Mouse (Mus musculus): ENCODE data around the gene Gtf2ird2. TPM values are rescaled to one million over a fixed set of nuclear protein-coding genes. Genes with fewer than 3 reads are reported as not detected.

The Gtf2ird2 gene
- polyA plus RNA-seq, 1 experiment from 2014 or later = 7.4 TPM

GRCm38 (mm10) chr5:134176169-134176881, 7.5 kb upstream of the Gtf2ird2 start, which contains the start of gene Rcc1l:
TSS of gene Rcc1l (minus strand) at chr5:134176774.
- H3K4me1 ChIP-seq (ENCODE audit: control insufficient read depth, insufficient read depth, low read length) = peaks cover 3% of the 10 kb centered on the region; the same call in 1 of the 2 replicates
- no peaks in the 10 kb centered on the region for H3K27me3 ChIP-seq (ENCODE audit: control insufficient read depth, insufficient read depth, low read length)
- peak within 1 kb of the TSS; percentile 81 for H3K9ac ChIP-seq (ENCODE audit: low read length)
- H3K27ac ChIP-seq (ENCODE audit: low read depth, low read length) = peak within 1 kb of the TSS; percentile 42; the same call in 1 of the 2 replicates
- WGBS = under 1% methylated on average over 62 of the region's 72 CpGs
- H3K36me3 ChIP-seq (ENCODE audit: control insufficient read depth, insufficient read depth, low read length) = no peaks in the 10 kb centered on the region
- no peaks in the 10 kb centered on the region for H3K9me3 ChIP-seq (ENCODE audit: control insufficient read depth, low read length)
- H3K4me2 ChIP-seq = peak within 1 kb of the TSS; percentile 85
- ATAC-seq (ENCODE audit: low FRiP score) = peak; percentile 93
- peak; percentile 97 for DNase-seq (ENCODE audit: low spot score, missing footprints)
- peak within 1 kb of the TSS; percentile 93 for H3K4me3 ChIP-seq (ENCODE audit: low read depth, low read length)

- H3K27ac ChIP-seq (ENCODE audit: low read depth, low read length) = no peak overlapping the region
- no peak for DNase-seq (ENCODE audit: low spot score, missing footprints)
- 82% methylated on average over 7 of the region's 7 CpGs for WGBS
Observed at GRCm38 (mm10) chr5:134178536-134178935, 5.3 kb upstream of the Gtf2ird2 start.

GRCm38 (mm10) chr5:134179871-134180270, 3.9 kb upstream of the Gtf2ird2 start:
- Histone ChIP-seq H3K9me3 (ENCODE audit: control insufficient read depth, low read length) (no peaks in the 10 kb centered on the region), H3K4me1 (ENCODE audit: control insufficient read depth, insufficient read depth, low read length) (peaks cover 13% of the 10 kb centered on the region; the same call in 1 of the 2 replicates), H3K27ac (ENCODE audit: low read depth, low read length) (no peak overlapping the region), H3K27me3 (ENCODE audit: control insufficient read depth, insufficient read depth, low read length) (no peaks in the 10 kb centered on the region), H3K4me2 (no peak overlapping the region), H3K4me3 (ENCODE audit: low read depth, low read length) (no peak overlapping the region), H3K9ac (ENCODE audit: low read length) (no peak overlapping the region), H3K36me3 (ENCODE audit: control insufficient read depth, insufficient read depth, low read length) (no peaks in the 10 kb centered on the region)
- no peak for ATAC-seq (ENCODE audit: low FRiP score)
- DNase-seq (ENCODE audit: low spot score, missing footprints) = peak; percentile 95
- WGBS = 28% methylated on average over 7 of the region's 7 CpGs

More at GRCm38 (mm10) chr5:134178536-134178935, 5.3 kb upstream of the Gtf2ird2 start:
- Histone ChIP-seq H3K4me3 (ENCODE audit: low read depth, low read length) (no peak overlapping the region), H3K9me3 (ENCODE audit: control insufficient read depth, low read length) (no peaks in the 10 kb centered on the region), H3K4me2 (no peak overlapping the region), H3K27me3 (ENCODE audit: control insufficient read depth, insufficient read depth, low read length) (no peaks in the 10 kb centered on the region), H3K4me1 (ENCODE audit: control insufficient read depth, insufficient read depth, low read length) (peaks cover 13% of the 10 kb centered on the region; the same call in 1 of the 2 replicates), H3K9ac (ENCODE audit: low read length) (no peak overlapping the region), H3K36me3 (ENCODE audit: control insufficient read depth, insufficient read depth, low read length) (no peaks in the 10 kb centered on the region)
- ATAC-seq (ENCODE audit: low FRiP score) = no peak

- H3K9me3 ChIP-seq (ENCODE audit: control insufficient read depth, low read length) = no peaks in the 10 kb centered on the region
- ATAC-seq (ENCODE audit: low FRiP score) (no peak), DNase-seq (ENCODE audit: low spot score, missing footprints) (no peak)
- H3K36me3 ChIP-seq (ENCODE audit: control insufficient read depth, insufficient read depth, low read length) = no peaks in the 10 kb centered on the region
- H3K4me1 ChIP-seq (ENCODE audit: control insufficient read depth, insufficient read depth, low read length) = peaks cover 10% of the 10 kb centered on the region; the same call in 1 of the 2 replicates
- WGBS = 76% methylated on average over 3 of the region's 3 CpGs
- H3K9ac ChIP-seq (ENCODE audit: low read length) = no peak overlapping the region
- no peak overlapping the region for H3K4me2 ChIP-seq
- no peak overlapping the region for H3K4me3 ChIP-seq (ENCODE audit: low read depth, low read length)
- H3K27ac ChIP-seq (ENCODE audit: low read depth, low read length) = no peak overlapping the region
- H3K27me3 ChIP-seq (ENCODE audit: control insufficient read depth, insufficient read depth, low read length) = no peaks in the 10 kb centered on the region
Observed at GRCm38 (mm10) chr5:134182172-134182571, 1.6 kb upstream of the Gtf2ird2 start.

GRCm38 (mm10) chr5:134182735-134183134, 1.1 kb upstream of the Gtf2ird2 start:
- peaks cover 10% of the 10 kb centered on the region; the same call in 1 of the 2 replicates for H3K4me1 ChIP-seq (ENCODE audit: control insufficient read depth, insufficient read depth, low read length)
- 66% methylated on average over 4 of the region's 4 CpGs for WGBS
- peak overlapping the region; percentile 93; the same call in 1 of the 2 replicates for H3K9ac ChIP-seq (ENCODE audit: low read length)
- H3K27me3 ChIP-seq (ENCODE audit: control insufficient read depth, insufficient read depth, low read length) = no peaks in the 10 kb centered on the region
- no peak overlapping the region for H3K27ac ChIP-seq (ENCODE audit: low read depth, low read length)
- H3K36me3 ChIP-seq (ENCODE audit: control insufficient read depth, insufficient read depth, low read length) = no peaks in the 10 kb centered on the region
- H3K4me2 ChIP-seq = peak overlapping the region; percentile 47
- peak overlapping the region; percentile 74 for H3K4me3 ChIP-seq (ENCODE audit: low read depth, low read length)
- DNase-seq (ENCODE audit: low spot score, missing footprints) = no peak
- H3K9me3 ChIP-seq (ENCODE audit: control insufficient read depth, low read length) = no peaks in the 10 kb centered on the region
- no peak for ATAC-seq (ENCODE audit: low FRiP score)

- 0 out of 2 replicates have a peak overlapping the region, but pooled peaks have one; percentile 86 for H3K27ac ChIP-seq (ENCODE audit: low read depth, low read length)
- no peaks in the 10 kb centered on the region for H3K36me3 ChIP-seq (ENCODE audit: control insufficient read depth, insufficient read depth, low read length)
- peaks cover 10% of the 10 kb centered on the region; the same call in 1 of the 2 replicates for H3K4me1 ChIP-seq (ENCODE audit: control insufficient read depth, insufficient read depth, low read length)
- no peak for DNase-seq (ENCODE audit: low spot score, missing footprints)
- no peak for ATAC-seq (ENCODE audit: low FRiP score)
- no peaks in the 10 kb centered on the region for H3K27me3 ChIP-seq (ENCODE audit: control insufficient read depth, insufficient read depth, low read length)
- H3K9ac ChIP-seq (ENCODE audit: low read length) = peak overlapping the region; percentile 93
- peak overlapping the region; percentile 47 for H3K4me2 ChIP-seq
- H3K9me3 ChIP-seq (ENCODE audit: control insufficient read depth, low read length) = no peaks in the 10 kb centered on the region
- peak overlapping the region; percentile 74 for H3K4me3 ChIP-seq (ENCODE audit: low read depth, low read length)
- WGBS = 60% methylated on average over 7 of the region's 7 CpGs
Observed at GRCm38 (mm10) chr5:134183162-134183561, 657 bp upstream of the Gtf2ird2 start.

- ATAC-seq (ENCODE audit: low FRiP score) = no peak
- no peaks in the 10 kb centered on the region for H3K27me3 ChIP-seq (ENCODE audit: control insufficient read depth, insufficient read depth, low read length)
- WGBS = 94% methylated on average over 3 of the region's 3 CpGs
Observed at GRCm38 (mm10) chr5:134186059-134186458, 2.2 kb downstream of the Gtf2ird2 start.

GRCm38 (mm10) chr5:134186961-134187731, 3.3 kb downstream of the Gtf2ird2 start:
- H3K27ac ChIP-seq (ENCODE audit: low read depth, low read length) = no peak overlapping the region

More at GRCm38 (mm10) chr5:134186059-134186458, 2.2 kb downstream of the Gtf2ird2 start:
- no peaks in the 10 kb centered on the region for H3K36me3 ChIP-seq (ENCODE audit: control insufficient read depth, insufficient read depth, low read length)
- H3K9me3 ChIP-seq (ENCODE audit: control insufficient read depth, low read length) = no peaks in the 10 kb centered on the region
- H3K4me3 ChIP-seq (ENCODE audit: low read depth, low read length) = no peak overlapping the region
- DNase-seq (ENCODE audit: low spot score, missing footprints) = no peak
- no peak overlapping the region for H3K27ac ChIP-seq (ENCODE audit: low read depth, low read length)
- no peak overlapping the region for H3K9ac ChIP-seq (ENCODE audit: low read length)
- H3K4me2 ChIP-seq = no peak overlapping the region
- H3K4me1 ChIP-seq (ENCODE audit: control insufficient read depth, insufficient read depth, low read length) = peaks cover 10% of the 10 kb centered on the region; the same call in 1 of the 2 replicates

More at GRCm38 (mm10) chr5:134186961-134187731, 3.3 kb downstream of the Gtf2ird2 start:
- Histone ChIP-seq H3K4me2 (no peak overlapping the region), H3K9me3 (ENCODE audit: control insufficient read depth, low read length) (no peaks in the 10 kb centered on the region), H3K4me3 (ENCODE audit: low read depth, low read length) (no peak overlapping the region), H3K27me3 (ENCODE audit: control insufficient read depth, insufficient read depth, low read length) (no peaks in the 10 kb centered on the region), H3K9ac (ENCODE audit: low read length) (no peak overlapping the region), H3K4me1 (ENCODE audit: control insufficient read depth, insufficient read depth, low read length) (peaks cover 10% of the 10 kb centered on the region; the same call in 1 of the 2 replicates), H3K36me3 (ENCODE audit: control insufficient read depth, insufficient read depth, low read length) (no peaks in the 10 kb centered on the region)
- 73% methylated on average over 4 of the region's 4 CpGs for WGBS
- ATAC-seq (ENCODE audit: low FRiP score) (no peak), DNase-seq (ENCODE audit: low spot score, missing footprints) (peak; percentile 93)

All from midbrain, embryonic 11.5 days (tissue).